Mouse (Mus musculus): ENCODE data around the gene Slc17a7.
"Not testable (repeated sequence)": the region's sequence is repeated elsewhere in the genome, so short reads cannot be mapped to it uniquely, and the experiment has no call there.

Gene Slc17a7

DNA sequence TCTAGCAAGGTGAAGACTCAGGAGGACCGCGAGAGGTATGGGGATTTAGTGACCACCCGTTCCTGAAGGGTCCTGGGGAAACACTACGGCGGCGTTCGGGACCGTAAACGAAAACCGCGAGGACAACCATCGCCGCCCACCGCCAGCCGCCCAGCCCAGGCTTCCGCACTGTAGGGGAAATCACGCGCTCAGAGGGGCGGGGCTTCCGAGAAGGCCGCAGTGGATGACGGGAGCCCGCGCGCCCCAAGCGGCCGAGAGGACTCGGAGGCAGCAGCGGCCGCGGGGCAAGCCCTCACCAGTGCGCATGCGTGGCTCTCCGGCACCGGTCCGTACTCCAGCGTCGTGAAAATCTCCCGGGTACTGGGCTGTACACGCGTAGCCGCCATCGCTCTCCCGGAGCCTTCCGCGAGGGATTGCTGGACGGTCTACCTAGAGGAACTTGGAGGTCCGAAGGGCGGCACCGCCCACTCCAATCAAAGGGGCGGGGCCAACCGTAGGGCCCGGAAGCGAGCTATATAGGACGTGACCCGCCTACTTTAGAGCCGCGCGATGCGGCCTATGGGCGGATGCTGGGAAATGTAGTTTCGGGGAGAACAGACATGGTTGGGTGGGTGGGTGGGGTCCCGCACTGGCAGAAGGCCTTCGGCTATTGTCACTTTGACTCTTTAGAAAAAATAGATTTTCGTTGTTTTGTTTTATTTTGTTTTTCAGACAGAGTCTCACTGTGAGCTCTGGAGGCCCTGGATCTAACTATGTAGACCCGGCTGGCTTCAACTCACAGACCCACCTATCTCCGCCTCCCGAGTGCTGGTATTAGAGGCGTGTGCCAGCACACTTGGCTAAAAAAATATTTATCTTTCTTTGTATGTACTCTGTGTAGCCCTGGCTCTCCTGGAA is 9.4 kb upstream of the Slc17a7 start, which contains the start of the genes Pih1d1 and Aldh16a1:
Gene Pih1d1 (plus strand): TSS at position 208 of the 897 bp plus-strand sequence.
Gene Aldh16a1 (minus strand): TSS at position 489 of the 897 bp plus-strand sequence.
- peak; percentile 97 for DNase-seq (ENCODE audit: low spot score in 2 of 2)

- no peak for DNase-seq (ENCODE audit: low spot score in 2 of 2)
Measured at GRCm38 (mm10) chr7:45154993-45155514, 8.7 kb upstream of the Slc17a7 start.

GRCm38 (mm10) chr7:45155590-45155989 is 8.2 kb upstream of the Slc17a7 start:
- no peak for DNase-seq (ENCODE audit: low spot score in 2 of 2)

DNA sequence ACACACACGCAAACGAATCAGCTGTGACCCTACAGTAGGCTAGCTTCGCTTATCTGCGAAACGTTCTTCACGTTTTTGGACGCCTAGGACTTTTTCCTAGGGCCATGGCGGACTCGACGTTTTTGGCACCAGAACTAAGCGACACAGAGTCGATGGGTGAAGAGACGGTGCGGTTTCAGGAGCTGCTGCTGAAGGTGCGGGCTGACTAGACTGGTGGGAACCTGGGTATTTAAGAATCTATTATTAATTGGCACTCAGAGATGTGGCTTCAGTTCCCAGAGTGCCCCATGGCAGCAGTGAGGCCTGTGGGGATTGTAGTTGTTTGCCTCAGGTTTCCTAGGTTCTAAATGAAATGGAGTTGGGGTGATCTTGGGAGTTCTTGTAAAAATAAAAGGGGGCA is 7.5 kb upstream of the Slc17a7 start:
- DNase-seq (ENCODE audit: low spot score in 2 of 2) = no peak

DNA sequence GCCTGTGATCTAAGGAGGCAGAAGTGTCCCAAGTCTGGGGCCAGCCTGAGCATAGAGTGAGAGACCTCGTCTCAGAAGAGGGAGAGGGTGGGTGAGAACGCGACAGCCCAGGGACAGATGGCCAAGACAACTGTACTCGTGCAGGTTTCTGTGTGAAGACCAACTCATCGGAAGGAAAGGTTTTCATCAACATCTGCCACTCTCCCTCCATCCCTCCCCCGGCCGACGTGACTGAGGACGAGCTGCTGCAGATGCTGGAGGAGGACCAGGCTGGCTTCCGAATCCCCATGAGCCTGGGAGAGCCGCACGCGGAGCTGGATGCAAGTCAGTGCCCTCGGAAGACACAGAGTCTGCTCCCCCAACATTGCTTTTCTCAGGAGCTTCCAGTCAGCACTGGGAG is 6.3 kb upstream of the Slc17a7 start:
- DNase-seq (ENCODE audit: low spot score in 2 of 2) = no peak

- no peak for DNase-seq (ENCODE audit: low spot score in 2 of 2)
Measured at GRCm38 (mm10) chr7:45158991-45159390, 4.8 kb upstream of the Slc17a7 start.

GRCm38 (mm10) chr7:45160316-45160800 is 3.4 kb upstream of the Slc17a7 start:
- DNase-seq (ENCODE audit: low spot score in 2 of 2) = no peak

DNA sequence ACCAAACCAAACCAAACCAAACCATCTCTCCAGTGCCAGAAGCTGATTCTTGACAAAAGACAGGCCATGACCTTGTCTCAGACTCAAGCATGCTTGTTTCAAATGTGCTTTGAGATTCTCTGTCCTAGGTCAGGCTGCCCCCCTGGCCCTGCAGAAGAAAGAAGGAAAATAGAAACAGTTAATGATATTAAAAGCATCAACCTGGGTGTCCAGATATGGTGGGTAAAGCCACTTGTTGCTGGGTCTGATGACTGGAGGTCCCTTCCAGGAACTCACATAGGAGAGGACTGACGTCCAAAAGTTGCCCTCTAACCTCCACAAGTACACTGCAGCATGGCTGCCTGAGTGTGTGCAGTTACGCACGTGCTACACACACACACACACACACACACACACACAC is 2.9 kb upstream of the Slc17a7 start:
- DNase-seq (ENCODE audit: low spot score in 2 of 2) = no peak

DNA sequence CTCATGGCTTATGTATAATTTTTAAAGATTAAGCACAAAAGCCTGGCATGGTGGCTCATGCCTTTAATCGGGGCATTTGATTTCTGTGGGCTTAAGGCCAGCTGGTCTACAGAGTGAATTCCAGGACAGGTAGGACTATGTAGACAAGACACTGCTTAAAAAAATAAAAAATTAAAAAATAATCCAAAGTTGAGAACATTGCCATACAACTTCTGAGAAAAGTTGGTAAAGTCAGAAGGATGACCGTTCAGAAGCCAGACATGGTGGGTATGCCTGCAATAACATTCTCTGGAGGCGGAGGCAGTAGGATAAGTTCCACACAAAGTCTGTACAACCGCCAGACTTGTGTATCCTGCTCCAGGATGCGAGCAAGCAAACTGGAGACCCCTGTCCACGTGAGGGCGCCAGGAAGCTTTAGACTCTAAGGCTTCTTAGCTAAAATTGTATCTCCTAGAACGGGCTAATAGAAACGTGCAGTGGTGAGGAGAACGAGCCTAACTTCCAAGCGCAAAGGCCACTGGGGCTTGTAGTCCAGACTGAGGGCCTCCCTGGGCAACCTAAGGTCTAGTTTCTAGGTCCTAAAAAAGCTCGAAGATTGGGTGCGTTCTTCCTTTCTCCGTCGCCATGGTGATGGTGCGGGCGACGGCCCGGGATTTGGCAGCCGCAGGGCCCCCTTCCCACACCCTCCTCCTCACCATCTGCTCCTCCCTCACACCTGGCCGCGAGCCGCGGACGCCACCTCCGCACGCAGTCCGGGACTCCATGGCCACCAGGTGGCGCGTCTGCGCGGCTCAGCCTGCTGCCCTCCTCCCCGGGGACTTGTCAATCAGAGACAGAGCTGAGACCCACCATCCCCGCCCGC is 1.9 kb upstream of the Slc17a7 start:
- peak; percentile 96 to 97 for DNase-seq (ENCODE audit: low spot score in 2 of 2)

- DNase-seq (ENCODE audit: low spot score in 2 of 2) = peak in 1 of 2 experiments; percentile 67
Measured at GRCm38 (mm10) chr7:45162551-45162950, 1.2 kb upstream of the Slc17a7 start.

GRCm38 (mm10) chr7:45162996-45163615 is 643 bp upstream of the Slc17a7 start:
- no peak for DNase-seq (ENCODE audit: low spot score in 2 of 2)

- DNase-seq (ENCODE audit: low spot score in 2 of 2) = no peak
Measured at GRCm38 (mm10) chr7:45164833-45165232, 1.1 kb downstream of the Slc17a7 start.

DNA sequence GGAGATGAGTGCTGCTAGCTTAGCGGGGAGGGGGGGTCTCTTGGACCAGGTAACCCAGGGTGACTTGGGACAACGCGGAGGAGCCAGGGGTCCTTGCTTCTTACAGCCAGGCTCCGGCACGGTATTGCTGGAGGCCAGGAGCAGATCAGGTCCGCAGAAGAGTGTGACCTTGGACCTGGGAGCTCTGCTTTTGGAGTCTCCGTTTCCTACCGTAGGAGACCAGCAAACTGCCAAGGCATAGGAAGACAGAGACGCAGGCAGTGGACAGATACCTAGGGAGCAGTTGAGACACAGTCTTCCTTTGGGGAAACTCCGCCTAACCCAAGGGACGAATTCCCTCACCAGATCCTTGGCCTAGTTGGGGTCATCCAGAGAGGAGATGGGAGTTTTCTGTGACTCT is 2.0 kb downstream of the Slc17a7 start:
- DNase-seq (ENCODE audit: low spot score in 2 of 2) = no peak

DNA sequence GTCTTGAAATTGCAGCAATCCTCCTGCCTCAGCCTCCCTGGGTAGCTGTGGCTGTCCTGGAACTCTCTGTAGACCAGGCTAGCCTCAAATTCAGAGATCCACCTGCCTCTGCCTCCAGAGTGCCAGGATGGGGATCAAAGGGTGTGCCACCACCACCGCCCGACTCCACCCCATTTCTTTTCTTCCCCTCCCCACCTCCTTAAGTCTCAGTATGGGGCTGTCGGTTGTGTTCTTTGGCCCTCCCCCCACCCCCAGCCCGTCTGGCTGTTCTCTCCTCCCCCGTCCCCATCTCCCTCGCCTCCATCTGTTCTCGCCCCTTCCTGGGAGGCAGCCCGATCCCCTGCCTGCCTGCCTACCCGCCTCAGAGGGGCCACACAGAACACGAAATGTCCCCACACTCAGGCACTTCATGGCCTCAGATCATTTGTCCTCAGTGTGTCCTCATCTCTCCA is 3.2 kb downstream of the Slc17a7 start:
- DNase-seq (ENCODE audit: low spot score in 2 of 2) = no peak

GRCm38 (mm10) chr7:45167761-45168445 is 4.2 kb downstream of the Slc17a7 start:
- DNase-seq (ENCODE audit: low spot score in 2 of 2) = peak in 1 of 2 experiments; percentile 72

- no peak for DNase-seq (ENCODE audit: low spot score in 2 of 2)
Measured at GRCm38 (mm10) chr7:45168656-45169055, 4.9 kb downstream of the Slc17a7 start.

- peak in 1 of 2 experiments; percentile 80 for DNase-seq (ENCODE audit: low spot score in 2 of 2)
Measured at GRCm38 (mm10) chr7:45169495-45169894, 5.7 kb downstream of the Slc17a7 start.

DNA sequence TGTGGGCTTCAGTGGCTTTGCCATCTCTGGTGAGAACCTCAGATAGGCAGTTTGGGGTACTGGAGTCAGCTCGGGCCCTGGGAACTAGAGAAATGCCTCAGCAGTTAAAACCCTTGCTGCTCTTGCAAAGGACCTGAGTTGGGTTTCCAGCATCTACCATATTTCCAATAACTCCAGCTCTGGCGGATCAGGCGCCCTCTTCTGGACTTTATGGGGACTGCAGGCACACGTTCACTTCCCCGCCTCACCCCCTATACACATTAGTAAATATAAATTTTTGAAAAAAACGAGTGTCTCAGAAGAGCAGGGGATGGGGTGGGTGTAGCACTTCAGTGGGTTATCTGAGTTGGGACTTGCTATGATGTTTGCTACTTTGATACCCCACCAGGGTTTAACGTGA is 9.2 kb downstream of the Slc17a7 start:
- no peak for DNase-seq (ENCODE audit: low spot score in 2 of 2)

- not testable (repeated sequence) for DNase-seq (ENCODE audit: low spot score in 2 of 2)
Measured at GRCm38 (mm10) chr7:45173772-45174171, 10.0 kb downstream of the Slc17a7 start.

DNA sequence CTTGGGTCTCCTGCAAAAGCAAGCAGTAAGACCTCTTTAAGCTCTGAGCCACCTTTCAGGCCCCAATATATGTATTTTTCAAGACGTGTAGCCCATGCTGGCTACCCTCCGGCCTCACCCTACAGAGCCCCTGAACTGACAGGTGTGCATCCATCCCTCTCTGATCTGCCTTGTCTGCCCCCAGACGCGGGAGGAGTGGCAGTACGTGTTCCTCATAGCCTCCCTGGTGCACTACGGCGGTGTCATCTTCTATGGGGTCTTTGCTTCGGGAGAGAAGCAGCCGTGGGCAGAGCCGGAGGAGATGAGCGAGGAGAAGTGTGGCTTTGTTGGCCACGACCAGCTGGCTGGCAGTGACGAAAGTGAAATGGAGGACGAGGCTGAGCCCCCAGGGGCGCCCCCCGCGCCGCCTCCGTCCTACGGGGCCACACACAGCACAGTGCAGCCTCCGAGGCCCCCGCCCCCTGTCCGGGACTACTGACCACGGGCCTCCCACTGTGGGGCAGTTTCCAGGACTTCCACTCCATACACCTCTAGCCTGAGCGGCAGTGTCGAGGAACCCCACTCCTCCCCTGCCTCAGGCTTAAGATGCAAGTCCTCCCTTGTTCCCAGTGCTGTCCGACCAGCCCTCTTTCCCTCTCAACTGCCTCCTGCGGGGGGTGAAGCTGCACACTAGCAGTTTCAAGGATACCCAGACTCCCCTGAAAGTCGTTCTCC is 11.0 kb downstream of the Slc17a7 start:
- no peak for DNase-seq (ENCODE audit: low spot score in 2 of 2)
